Mouse (Mus musculus) gastrocnemius, postnatal 14 days (tissue): ENCODE data around the gene Calcb. TPM values are rescaled to one million over a fixed set of nuclear protein-coding genes. Genes with fewer than 3 reads are reported as not detected.
"Not testable (repeated sequence)": the region's sequence is repeated elsewhere in the genome, so short reads cannot be mapped to it uniquely, and the experiment has no call there.

ENCODE experiments used
- DNase-seq: peaks from one replicate; pipeline ENCODE4 v3.0.0; 2021; ENCODE audit warnings: mixed read lengths
- intact Hi-C: fragments of 180-260 bp; cut with DNase I; formaldehyde crosslinking; loops from one replicate; pipeline ENCODE4 v1.15.1; 2025; ENCODE audit warnings: low total_unique reads
- long read RNA-seq, 2 experiments: library from polyadenylated mRNA; stranded (forward); transcript quantifications; one replicate each; pipeline ENCODE4 v2.0.0; 2021
- total RNA-seq, 2 experiments: library from RNA; stranded (reverse); gene quantifications; 2 replicates each; pipeline ENCODE4 v1.2.3; 2021

Calcb gene
- total RNA-seq: not detected
- long read RNA-seq, experiment 1: 0 reads
- long read RNA-seq, experiment 2: 0 reads

GRCm38 (mm10) chr7:114718300-114718699, at the start of gene Calcb:
Calcb (plus strand) TSS chr7:114718643.
- intact Hi-C loops: no loop called here
- DNase-seq: no peak

GRCm38 (mm10) chr7:114671405-114671804, 47.0 kb upstream of the Calcb start:
- no peak for DNase-seq
- intact Hi-C loops: no loop called here

- intact Hi-C loops: no loop called here
- DNase-seq: no peak
These were observed 45.7 kb upstream of the Calcb start for GRCm38 (mm10) chr7:114672697-114673096.

GRCm38 (mm10) chr7:114692339-114692738, 26.1 kb upstream of the Calcb start:
- DNase-seq: no peak
- intact Hi-C loops: no loop called here

GRCm38 (mm10) chr7:114700871-114701270, 17.6 kb upstream of the Calcb start:
- DNase-seq: no peak
- intact Hi-C loops: no loop called here

GRCm38 (mm10) chr7:114706716-114707115, 11.7 kb upstream of the Calcb start:
- intact Hi-C loops: no loop called here
- no peak for DNase-seq

- intact Hi-C loops: no loop called here
- DNase-seq: no peak
These were observed 11.0 kb upstream of the Calcb start for GRCm38 (mm10) chr7:114707398-114707797.

GRCm38 (mm10) chr7:114710419-114710818, 8.0 kb upstream of the Calcb start:
- intact Hi-C loops: no loop called here
- DNase-seq: no peak

- intact Hi-C loops: no loop called here
- no peak for DNase-seq
These were observed 5.9 kb upstream of the Calcb start for GRCm38 (mm10) chr7:114712523-114712922.

GRCm38 (mm10) chr7:114719381-114720131, 1.1 kb downstream of the Calcb start:
- DNase-seq: no peak
- intact Hi-C loops: no loop called here

- intact Hi-C loops: loop anchor here (5.0 kb wide), 1 partner anchor 88 kb away; no protein-coding TSS in a partner anchor
- DNase-seq: not testable (repeated sequence)
These were observed 11.3 kb downstream of the Calcb start for GRCm38 (mm10) chr7:114729696-114730095.

GRCm38 (mm10) chr7:114731175-114731574, 12.7 kb downstream of the Calcb start:
- no peak for DNase-seq
- intact Hi-C loops: loop anchor here (5.0 kb wide), 1 partner anchor 86 kb away; no protein-coding TSS in a partner anchor

GRCm38 (mm10) chr7:114731700-114732099, 13.3 kb downstream of the Calcb start:
- intact Hi-C loops: loop anchor here (5.0 kb wide), 1 partner anchor 86 kb away; no protein-coding TSS in a partner anchor
- not testable (repeated sequence) for DNase-seq

GRCm38 (mm10) chr7:114736256-114736655, 17.8 kb downstream of the Calcb start:
- DNase-seq: no peak
- intact Hi-C loops: no loop called here

GRCm38 (mm10) chr7:114738166-114738565, 19.7 kb downstream of the Calcb start:
- no peak for DNase-seq
- intact Hi-C loops: no loop called here

- intact Hi-C loops: no loop called here
- DNase-seq: no peak
These were observed 22.1 kb downstream of the Calcb start for GRCm38 (mm10) chr7:114740360-114741165.

GRCm38 (mm10) chr7:114743022-114743780, 24.8 kb downstream of the Calcb start, which contains the start of gene Insc:
Insc (plus strand) TSS chr7:114743694.
- intact Hi-C loops: no loop called here
- no peak for DNase-seq

GRCm38 (mm10) chr7:114744639-114745245, 26.3 kb downstream of the Calcb start:
- intact Hi-C loops: no loop called here
- DNase-seq: no peak
